9 mouse cellular contexts compared by ENCODE assay signal in the genomic region with DNA sequence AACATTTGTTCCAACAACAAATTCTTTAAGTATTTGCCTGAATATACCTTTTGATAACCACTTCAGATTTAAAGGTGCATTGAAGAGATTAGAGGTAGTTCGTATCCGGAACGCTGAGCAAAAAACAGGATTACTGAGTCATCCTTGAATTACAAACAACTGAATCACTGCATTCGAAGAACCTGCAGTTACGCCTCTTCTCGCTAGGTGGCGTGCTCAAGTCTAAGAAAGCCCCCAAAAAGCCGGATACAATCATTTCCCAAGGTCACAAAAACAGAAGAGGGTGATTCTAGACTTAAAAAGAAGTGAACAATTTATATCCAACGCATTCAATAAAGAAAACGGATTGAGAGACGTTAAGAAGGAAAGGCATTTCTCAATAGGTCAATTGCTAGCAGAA. TPM values are rescaled to one million over a fixed set of nuclear protein-coding genes. Genes with fewer than 3 reads are reported as not detected.
DNase-seq lines count a peak whose midpoint lies in the region; ATAC-seq and TF ChIP-seq lines count a peak whose summit lies in the region.
"Had no signal": no experiment of that assay in that cellular context is flagged by ENCODE, and none has a peak within 500 bp of the region (broad histone marks: within the 10 kb centered on the region; RNA-seq: fewer than 3 reads in every experiment).

No protein-coding gene starts in this region.

- no peaks in the 10 kb centered on the region for H3K9me3 ChIP-seq in liver, embryonic 12.5 days (replicated peaks)

- TF ChIP-seq POLR2A in cerebellum, adult 2 months (IDR thresholded peaks at IDR 0.05; ENCODE audit: borderline replicate concordance, insufficient read depth, low read length), result no peak
- no peak for TF ChIP-seq POLR2A in cortical plate, adult 2 months (IDR thresholded peaks at IDR 0.05; ENCODE audit: extremely low read depth, insufficient read depth, low read length)

- peak in 1 of 2 experiments; percentile 9 for DNase-seq in cerebellum, adult 2 months
- no peak for DNase-seq in cerebellum, adult 11-12 months
- peak; percentile 11 for DNase-seq in liver
- peak; percentile 13 to 48 for DNase-seq in layer of hippocampus, adult 2 months (ENCODE audit: low spot score in 2 of 2)

- no peak overlapping the region for H3K4me3 ChIP-seq in cerebellum, adult 2 months (replicated peaks; ENCODE audit: insufficient read depth, low read depth, low read length)
- no peak overlapping the region for H3K4me3 ChIP-seq in liver, embryonic 12.5 days
- no peak overlapping the region for H3K4me3 ChIP-seq in cortical plate, adult 2 months (ENCODE audit: insufficient read depth, low read length)
- H3K4me3 ChIP-seq in layer of hippocampus, adult 2 months, result no peak overlapping the region

- no peak for ATAC-seq in liver, embryonic 12.5 days
- 0 out of 2 replicates have a peak, but pooled peaks have one; percentile 27 for ATAC-seq in monocyte, adult 5-6 weeks (replicated peaks; ENCODE audit: insufficient number of reproducible peaks, low FRiP score, low TSS enrichment, poor library complexity, severe bottlenecking)
- no peak for ATAC-seq in megakaryocyte-erythroid progenitor cell, adult 5-6 weeks (replicated peaks; ENCODE audit: low FRiP score, low TSS enrichment, poor library complexity, severe bottlenecking)

- H3K4me1 ChIP-seq in cerebellum, adult 2 months (ENCODE audit: control insufficient read depth, insufficient read depth, low read length), result no peaks in the 10 kb centered on the region
- no peaks in the 10 kb centered on the region for H3K4me1 ChIP-seq in liver, embryonic 12.5 days
- no peaks in the 10 kb centered on the region; the same call in 1 of the 2 replicates for H3K4me1 ChIP-seq in cortical plate, adult 2 months (ENCODE audit: control insufficient read depth, insufficient read depth, low read length)

- peak; percentile 40; the same call in 1 of the 2 replicates for TF ChIP-seq CTCF in cerebellum, adult 2 months (IDR thresholded peaks at IDR 0.05; ENCODE audit: borderline replicate concordance, insufficient read depth, low read depth, low read length)
- TF ChIP-seq CTCF in cortical plate, adult 2 months (IDR thresholded peaks at IDR 0.05; ENCODE audit: extremely low read depth, insufficient read depth, low read length), result peak; percentile 58
- peak; percentile 95 for TF ChIP-seq CTCF in layer of hippocampus, adult 2 months (conservative IDR thresholded peaks at IDR 0.05)

- WGBS in cerebellum, adult 2 months, result 33% methylated on average over 11 of the region's 11 CpGs
- WGBS in liver, embryonic 12.5 days (ENCODE audit: insufficient replicate concordance), result 22% methylated on average over 11 of the region's 11 CpGs

- no peak overlapping the region for H3K9ac ChIP-seq in liver, embryonic 12.5 days

- no peak overlapping the region for H3K27ac ChIP-seq in cerebellum, adult 2 months (ENCODE audit: insufficient read depth, low read length)
- H3K27ac ChIP-seq in liver, embryonic 12.5 days, result no peak overlapping the region
- no peak overlapping the region for H3K27ac ChIP-seq in cortical plate, adult 2 months (ENCODE audit: insufficient read depth, low read length)
- H3K27ac ChIP-seq in layer of hippocampus, adult 2 months, result no peak overlapping the region

- H3K4me2 ChIP-seq in liver, embryonic 12.5 days, result no peak overlapping the region

- H3K36me3 ChIP-seq in liver, embryonic 12.5 days, result no peaks in the 10 kb centered on the region

- H3K27me3 ChIP-seq in cerebellum, adult 2 months (ENCODE audit: control insufficient read depth, insufficient read depth, low read length), result no peaks in the 10 kb centered on the region
- no peaks in the 10 kb centered on the region for H3K27me3 ChIP-seq in liver, embryonic 12.5 days (replicated peaks)

RNA-seq across cellular contexts. Expression of a gene that starts 51.9 kb away (rescaled TPM):
- 92.3 and 97.5 TPM in 2 replicates for polyA plus RNA-seq in cerebellum, adult 2 months (2012; rRNA removed)
- 6.2 and 6.7 TPM in 2 replicates for polyA plus RNA-seq in liver, embryonic 12.5 days (2016; fragmentation: Nextera tagmentation; extraction: Ambion mirVana)
- polyA plus RNA-seq in cortical plate, adult 2 months (2012; rRNA removed), result 49.5 and 56.1 TPM in 2 replicates
- total RNA-seq in layer of hippocampus, adult 2 months (2021), result 10 to 100 TPM; 27.4 to 27.9 TPM
- total RNA-seq in monocyte, adult 5-6 weeks (2017), result 61.8 to 124 TPM (median 71.9 TPM) in 3 replicates
- 23.4 and 35.0 TPM in 2 replicates for total RNA-seq in megakaryocyte-erythroid progenitor cell, adult 5-6 weeks (2014; fragmentation: Nextera tagmentation)
- total RNA-seq in megakaryocyte-erythroid progenitor cell, adult 5-6 weeks (2017), result 13.0 and 17.2 TPM in 2 replicates
- polyA plus RNA-seq: C2C12 had no signal

Comparison
In these comparisons a context has a peak if more than half of its experiments do, and no peak if none do; other contexts are left out.
1. CTCF ChIP-seq: peak in every context shown above with its lines; median percentile 95 in layer of hippocampus, adult 2 months; 58 in cortical plate, adult 2 months; 40 in cerebellum, adult 2 months.